Mouse (Mus musculus): ENCODE data around the gene Cgnl1. TPM values are rescaled to one million over a fixed set of nuclear protein-coding genes. Genes with fewer than 3 reads are reported as not detected.

Cgnl1 gene
- polyA plus RNA-seq, 1 experiment, result 25.0 TPM

DNA sequence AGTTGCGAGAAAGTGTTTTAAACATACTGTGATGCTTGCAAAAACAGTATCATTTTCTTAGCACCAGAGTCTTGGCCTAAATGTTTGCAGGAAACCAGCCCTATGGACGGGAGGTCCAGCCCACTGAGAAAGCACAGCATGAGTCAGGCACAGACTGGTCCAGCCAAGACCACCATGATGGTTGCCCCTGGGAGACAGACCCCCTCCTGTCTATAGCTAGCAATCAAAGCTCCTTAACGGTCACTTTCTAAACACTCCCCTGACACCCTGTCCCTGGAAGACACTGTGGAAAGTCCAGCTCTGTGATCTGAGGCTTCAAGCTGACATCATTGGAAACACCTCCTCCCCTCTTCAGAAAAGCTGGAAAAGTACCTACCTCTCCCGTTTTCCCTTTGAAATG lies 17.4 kb downstream of the Cgnl1 start:
- DNase-seq, result no peak
- WGBS, result 60% methylated on average over 4 of the region's 4 CpGs
- H3K4me3 ChIP-seq (replicated peaks; ENCODE audit: insufficient read depth, low read depth, low read length), result no peak overlapping the region
- H3K27ac ChIP-seq (ENCODE audit: insufficient read depth, low read length), result no peak overlapping the region
- 0 out of 2 replicates have a peak, but pooled peaks cover 2% of the 10 kb centered on the region for H3K4me1 ChIP-seq (ENCODE audit: control insufficient read depth, insufficient read depth, low read length)
- TF ChIP-seq POLR2A (IDR thresholded peaks at IDR 0.05; ENCODE audit: borderline replicate concordance, insufficient read depth, low read length), result no peak
- TF ChIP-seq CTCF (IDR thresholded peaks at IDR 0.05; ENCODE audit: borderline replicate concordance, insufficient read depth, low read depth, low read length), result no peak
- no peaks in the 10 kb centered on the region for H3K27me3 ChIP-seq (ENCODE audit: control insufficient read depth, insufficient read depth, low read length)

DNA sequence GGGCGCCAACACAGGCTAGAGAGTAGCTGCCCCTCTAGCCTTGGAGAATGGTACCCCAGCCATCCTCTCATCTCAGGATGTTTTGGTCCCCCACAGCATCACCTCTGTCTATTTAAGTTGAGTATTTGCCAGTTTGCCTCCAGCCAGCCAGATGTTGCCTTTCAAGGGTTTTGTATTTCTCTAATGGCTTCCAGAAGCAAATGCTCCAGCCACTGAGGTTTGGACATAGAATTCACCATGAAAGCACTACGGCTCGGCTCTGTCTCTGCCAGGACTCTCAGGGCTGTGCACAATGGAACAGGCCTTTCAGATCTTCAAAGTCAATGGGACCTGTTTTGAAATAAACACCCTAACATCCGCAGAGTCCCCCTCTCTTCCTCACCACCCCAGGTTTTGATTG lies 17.9 kb downstream of the Cgnl1 start:
- TF ChIP-seq CTCF (IDR thresholded peaks at IDR 0.05; ENCODE audit: borderline replicate concordance, insufficient read depth, low read depth, low read length) (no peak), POLR2A (IDR thresholded peaks at IDR 0.05; ENCODE audit: borderline replicate concordance, insufficient read depth, low read length) (no peak)
- WGBS, result 84% methylated on average over 4 of the region's 4 CpGs
- Histone ChIP-seq H3K4me3 (replicated peaks; ENCODE audit: insufficient read depth, low read depth, low read length) (no peak overlapping the region), H3K27ac (ENCODE audit: insufficient read depth, low read length) (no peak overlapping the region), H3K4me1 (ENCODE audit: control insufficient read depth, insufficient read depth, low read length) (0 out of 2 replicates have a peak, but pooled peaks cover 2% of the 10 kb centered on the region), H3K27me3 (ENCODE audit: control insufficient read depth, insufficient read depth, low read length) (no peaks in the 10 kb centered on the region)
- no peak for DNase-seq

DNA sequence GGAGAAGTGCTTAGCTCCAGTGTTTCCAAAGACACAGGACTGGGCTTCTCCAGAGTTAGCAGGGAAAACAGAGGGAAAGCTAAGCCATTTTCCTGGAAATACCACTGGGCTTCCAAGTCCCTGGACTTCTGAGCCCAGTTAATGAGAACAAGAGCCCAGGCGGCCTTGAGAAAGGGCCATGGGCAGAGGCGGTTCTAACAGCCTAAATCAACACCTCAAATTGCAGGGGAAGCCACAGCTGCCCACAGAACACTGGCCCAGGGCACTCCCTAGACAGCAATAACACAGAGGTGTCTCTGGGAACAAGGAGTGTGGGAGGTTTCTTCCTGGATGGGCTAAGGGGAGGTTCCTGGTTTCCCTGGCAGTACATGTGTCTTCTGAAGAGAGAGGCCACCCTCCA lies 18.3 kb downstream of the Cgnl1 start:
- no peak for DNase-seq
- Histone ChIP-seq H3K4me1 (ENCODE audit: control insufficient read depth, insufficient read depth, low read length) (0 out of 2 replicates have a peak, but pooled peaks cover 2% of the 10 kb centered on the region), H3K4me3 (replicated peaks; ENCODE audit: insufficient read depth, low read depth, low read length) (no peak overlapping the region), H3K27ac (ENCODE audit: insufficient read depth, low read length) (no peak overlapping the region), H3K27me3 (ENCODE audit: control insufficient read depth, insufficient read depth, low read length) (no peaks in the 10 kb centered on the region)
- 81% methylated on average over 2 of the region's 2 CpGs for WGBS
- no peak for TF ChIP-seq CTCF (IDR thresholded peaks at IDR 0.05; ENCODE audit: borderline replicate concordance, insufficient read depth, low read depth, low read length)
- TF ChIP-seq POLR2A (IDR thresholded peaks at IDR 0.05; ENCODE audit: borderline replicate concordance, insufficient read depth, low read length), result no peak

DNA sequence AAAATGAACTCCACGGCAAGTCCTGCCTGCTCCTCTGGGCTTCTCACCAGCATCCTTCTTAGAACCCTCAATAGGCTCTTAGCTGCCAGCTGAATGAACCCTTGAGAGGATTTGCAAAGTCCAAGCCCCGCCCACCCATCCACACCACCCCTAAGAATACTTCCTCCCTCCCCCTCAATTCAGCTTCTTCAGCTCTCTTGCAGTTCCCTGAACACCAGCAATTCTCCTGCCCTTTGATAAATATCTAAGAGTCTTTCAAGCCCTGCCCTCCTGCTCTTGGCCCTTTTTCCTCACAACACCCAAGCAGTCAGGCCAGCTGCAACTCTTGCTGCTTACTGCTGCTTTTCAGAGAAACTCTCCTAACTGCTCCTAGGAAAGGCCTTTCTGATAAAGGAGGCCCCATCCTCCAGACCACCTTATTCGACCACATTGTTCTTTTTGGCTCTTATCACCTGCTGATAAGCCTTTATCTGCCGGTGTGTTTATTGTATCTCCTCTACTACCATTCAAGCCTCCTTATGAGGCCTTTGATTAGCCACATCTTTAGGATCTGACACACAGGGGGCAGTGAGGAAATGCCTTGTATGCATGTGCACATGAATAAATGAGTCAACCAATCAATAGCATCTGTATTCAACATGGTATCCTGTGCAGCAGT lies 21.3 kb downstream of the Cgnl1 start:
- no peak for DNase-seq
- WGBS, result 53% methylated on average over 4 of the region's 4 CpGs
- no peak for TF ChIP-seq POLR2A (IDR thresholded peaks at IDR 0.05; ENCODE audit: borderline replicate concordance, insufficient read depth, low read length)
- TF ChIP-seq CTCF (IDR thresholded peaks at IDR 0.05; ENCODE audit: borderline replicate concordance, insufficient read depth, low read depth, low read length), result no peak

DNA sequence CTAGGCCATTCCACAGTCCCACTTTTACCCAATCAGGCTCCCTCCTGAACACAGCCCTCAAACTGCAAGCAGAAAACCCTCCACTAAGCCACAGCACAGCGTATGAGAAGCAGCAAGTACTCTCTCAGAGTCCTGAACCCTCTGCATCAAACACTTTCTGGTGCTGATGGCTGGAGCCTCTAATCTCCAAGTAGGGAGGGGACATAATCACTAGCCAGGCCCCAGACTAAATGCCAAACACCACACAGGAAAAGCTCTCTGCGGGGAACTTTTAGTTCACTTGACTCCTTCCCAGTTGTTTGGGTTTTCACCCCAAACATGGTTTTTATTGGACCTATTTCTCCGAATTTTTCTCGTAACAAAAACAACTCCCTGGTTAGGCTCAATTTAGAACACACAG lies 25.0 kb downstream of the Cgnl1 start:
- H3K4me1 ChIP-seq (ENCODE audit: control insufficient read depth, insufficient read depth, low read length), result no peaks in the 10 kb centered on the region; the same call in 1 of the 2 replicates
- H3K4me3 ChIP-seq (replicated peaks; ENCODE audit: insufficient read depth, low read depth, low read length), result no peak overlapping the region
- H3K27ac ChIP-seq (ENCODE audit: insufficient read depth, low read length), result no peak overlapping the region
- no peak for DNase-seq
- H3K27me3 ChIP-seq (ENCODE audit: control insufficient read depth, insufficient read depth, low read length), result no peaks in the 10 kb centered on the region
- WGBS, result 73% methylated on average over 4 of the region's 4 CpGs
- TF ChIP-seq POLR2A (IDR thresholded peaks at IDR 0.05; ENCODE audit: borderline replicate concordance, insufficient read depth, low read length), result no peak
- TF ChIP-seq CTCF (IDR thresholded peaks at IDR 0.05; ENCODE audit: borderline replicate concordance, insufficient read depth, low read depth, low read length), result no peak

More for the DNA sequence above, 21.3 kb downstream of the Cgnl1 start:
- no peak overlapping the region for H3K27ac ChIP-seq (ENCODE audit: insufficient read depth, low read length)
- no peaks in the 10 kb centered on the region; the same call in 1 of the 2 replicates for H3K4me1 ChIP-seq (ENCODE audit: control insufficient read depth, insufficient read depth, low read length)
- no peaks in the 10 kb centered on the region for H3K27me3 ChIP-seq (ENCODE audit: control insufficient read depth, insufficient read depth, low read length)
- no peak overlapping the region for H3K4me3 ChIP-seq (replicated peaks; ENCODE audit: insufficient read depth, low read depth, low read length)

DNA sequence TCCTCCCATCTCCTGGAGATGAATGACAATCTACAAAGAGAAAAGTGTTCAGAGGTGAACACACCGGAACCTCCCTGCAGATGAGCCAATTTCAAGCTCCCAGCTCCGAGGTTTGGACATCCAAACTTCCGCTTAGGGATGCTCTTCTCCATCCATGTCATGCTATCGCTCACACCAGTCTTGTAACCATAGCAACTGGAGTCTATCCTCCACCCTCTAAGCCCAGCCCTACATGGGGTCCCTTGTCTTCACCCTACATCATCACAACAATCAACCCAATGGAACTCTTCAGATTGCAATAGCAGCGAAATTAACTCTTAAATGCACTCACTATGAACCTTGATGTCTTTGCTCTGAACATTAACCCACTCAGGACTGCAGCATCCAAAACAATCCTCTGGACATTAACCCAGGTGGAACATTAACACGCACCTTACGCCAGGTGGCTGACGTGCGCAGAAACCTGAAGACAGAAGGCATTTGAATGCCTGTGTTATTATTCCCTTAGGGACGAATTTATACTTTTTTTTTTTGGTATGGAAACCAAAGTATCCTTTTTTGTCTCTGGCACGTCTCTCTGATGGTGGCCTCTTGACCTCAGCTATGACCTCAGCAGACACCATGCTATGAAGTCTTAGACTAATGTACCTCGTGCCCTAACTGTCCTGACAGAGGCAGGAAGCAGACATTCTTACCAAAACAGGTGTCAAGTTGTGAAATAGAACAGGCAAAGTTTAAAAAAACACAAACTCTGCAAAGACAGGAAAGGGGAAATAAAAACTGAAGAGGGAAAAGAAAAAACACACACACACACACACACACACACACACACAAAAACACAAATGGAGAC lies 33.1 kb downstream of the Cgnl1 start:
- DNase-seq, result no peak
- WGBS, result 77% methylated on average over 12 of the region's 12 CpGs
- no peak overlapping the region for H3K27ac ChIP-seq (ENCODE audit: insufficient read depth, low read length)
- no peak overlapping the region for H3K4me3 ChIP-seq (replicated peaks; ENCODE audit: insufficient read depth, low read depth, low read length)
- H3K27me3 ChIP-seq (ENCODE audit: control insufficient read depth, insufficient read depth, low read length), result no peaks in the 10 kb centered on the region
- no peaks in the 10 kb centered on the region; the same call in 1 of the 2 replicates for H3K4me1 ChIP-seq (ENCODE audit: control insufficient read depth, insufficient read depth, low read length)
- TF ChIP-seq CTCF (IDR thresholded peaks at IDR 0.05; ENCODE audit: borderline replicate concordance, insufficient read depth, low read depth, low read length) (no peak), POLR2A (IDR thresholded peaks at IDR 0.05; ENCODE audit: borderline replicate concordance, insufficient read depth, low read length) (no peak)

DNA sequence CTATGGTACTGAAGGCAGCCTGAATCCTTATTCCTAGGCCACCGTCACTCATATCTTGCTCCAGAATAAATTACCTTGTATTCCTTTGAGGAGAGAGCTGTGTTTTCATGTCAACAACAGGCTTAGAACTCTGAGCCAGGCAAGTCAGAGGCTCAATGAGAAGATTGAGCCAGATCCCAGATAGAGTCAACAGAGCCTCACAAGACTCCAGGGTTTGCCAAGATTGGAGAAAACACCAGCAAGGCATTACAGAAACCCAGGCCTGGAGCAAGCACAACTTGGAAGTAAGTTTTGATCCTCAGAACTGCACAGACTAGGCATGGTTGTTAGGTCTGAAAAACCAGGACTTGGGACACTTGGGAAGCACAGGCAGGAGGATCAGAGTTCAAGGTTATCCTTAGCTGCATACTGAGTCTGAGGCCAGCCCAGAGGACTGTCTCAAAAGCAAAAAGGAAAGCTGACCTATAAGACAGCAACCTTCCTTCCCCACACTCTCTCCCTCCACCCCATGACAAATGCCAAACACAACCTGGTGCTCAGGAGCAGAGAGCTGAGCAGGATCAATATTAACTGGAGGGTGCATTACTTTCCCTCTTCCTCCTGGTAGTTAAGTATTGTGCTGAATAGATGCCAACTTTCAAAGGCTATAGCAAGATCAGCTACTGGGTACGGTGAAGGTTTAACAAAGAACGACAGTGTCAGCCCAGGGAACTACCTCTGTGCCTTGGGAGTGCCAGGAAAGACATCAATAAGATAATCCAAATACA lies 34.0 kb downstream of the Cgnl1 start:
- DNase-seq, result no peak
- H3K4me3 ChIP-seq (replicated peaks; ENCODE audit: insufficient read depth, low read depth, low read length), result no peak overlapping the region
- no peak overlapping the region for H3K27ac ChIP-seq (ENCODE audit: insufficient read depth, low read length)
- H3K4me1 ChIP-seq (ENCODE audit: control insufficient read depth, insufficient read depth, low read length), result no peaks in the 10 kb centered on the region; the same call in 1 of the 2 replicates
- WGBS, result 68% methylated on average over 3 of the region's 3 CpGs
- no peaks in the 10 kb centered on the region for H3K27me3 ChIP-seq (ENCODE audit: control insufficient read depth, insufficient read depth, low read length)
- no peak for TF ChIP-seq POLR2A (IDR thresholded peaks at IDR 0.05; ENCODE audit: borderline replicate concordance, insufficient read depth, low read length)
- TF ChIP-seq CTCF (IDR thresholded peaks at IDR 0.05; ENCODE audit: borderline replicate concordance, insufficient read depth, low read depth, low read length), result no peak
